Mouse (Mus musculus) embryonic fibroblast, embryonic 13.5 days (primary cell): ENCODE data around the gene Klhl41.

Experiments
- CTCF ChIP-seq: IDR thresholded peaks from 2 replicates; pipeline ENCODE4 v1.5.1; 2011; ENCODE audit warnings: mild to moderate bottlenecking, control low read depth, low read length, moderate library complexity, borderline replicate concordance; ENCODE audit not compliant: insufficient read depth
- POLR2A ChIP-seq: IDR thresholded peaks from 2 replicates; pipeline ENCODE4 v1.6.1; 2011; ENCODE audit warnings: low read depth, mild to moderate bottlenecking, control low read depth, low read length, moderate library complexity

GRCm38 (mm10) chr2:69669853-69670252 lies at the start of gene Klhl41:
- TF ChIP-seq CTCF (no peak), POLR2A (no peak)
